Mouse (Mus musculus) erythroblast, embryonic 14.5 days (primary cell): ENCODE data around the gene Spocd1.

Experiments used
- GATA1 ChIP-seq: IDR thresholded peaks from 2 replicates; pipeline ENCODE4 v1.6.1; 2012; ENCODE audit warnings: low read length, inconsistent platforms, mixed read lengths
- TAL1 ChIP-seq: IDR thresholded peaks from 3 replicates; pipeline ENCODE4 v1.6.1; 2012; ENCODE audit warnings: low read length, inconsistent platforms, mixed read lengths

DNA sequence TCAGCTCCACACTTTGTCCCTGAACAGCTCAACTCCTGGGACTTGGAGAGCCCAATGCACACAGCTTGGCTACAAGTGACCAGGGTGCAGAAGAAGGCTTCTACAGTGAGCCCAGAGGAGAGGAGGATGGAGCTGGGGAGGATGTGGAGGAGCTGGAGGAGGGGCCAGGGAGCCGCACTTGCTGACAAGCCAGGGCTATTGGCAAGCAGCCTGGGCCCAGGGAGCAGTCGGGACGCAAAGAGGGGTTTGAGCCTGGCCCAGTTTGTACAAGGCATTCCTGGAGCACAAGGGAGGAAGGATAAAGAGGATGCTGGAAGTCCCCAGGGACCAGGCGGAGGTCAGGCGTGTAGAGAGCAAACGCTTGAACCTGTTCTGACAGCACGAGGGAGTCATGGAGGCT lies 42.9 kb downstream of the Spocd1 start:
- no peak for TF ChIP-seq TAL1
- TF ChIP-seq GATA1, result no peak
